Mouse (Mus musculus): ENCODE measurements around the gene Foxb1.

The Foxb1 gene

DNA sequence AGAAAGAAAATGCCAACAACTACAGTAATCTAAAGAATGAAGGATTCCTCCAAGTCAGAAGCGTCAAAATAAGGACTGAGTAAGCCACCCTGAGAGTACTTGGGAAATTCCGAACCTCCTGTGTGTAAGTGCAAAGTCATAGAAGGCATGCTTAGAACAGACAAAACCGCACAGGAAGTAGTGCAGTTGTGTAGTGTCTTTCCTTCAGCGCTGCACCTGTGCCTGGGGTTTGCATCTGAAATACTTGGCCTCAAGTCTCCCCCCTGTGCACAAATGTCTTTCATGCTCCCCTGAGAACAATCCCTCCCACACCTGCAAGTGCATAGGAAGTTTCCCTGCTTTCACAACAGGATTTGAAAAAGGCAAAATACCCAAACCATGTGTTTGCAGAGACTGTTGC lies 3.5 kb downstream of the Foxb1 start:
- in situ Hi-C loops (cut with MboI, MseI) = no loop called here

DNA sequence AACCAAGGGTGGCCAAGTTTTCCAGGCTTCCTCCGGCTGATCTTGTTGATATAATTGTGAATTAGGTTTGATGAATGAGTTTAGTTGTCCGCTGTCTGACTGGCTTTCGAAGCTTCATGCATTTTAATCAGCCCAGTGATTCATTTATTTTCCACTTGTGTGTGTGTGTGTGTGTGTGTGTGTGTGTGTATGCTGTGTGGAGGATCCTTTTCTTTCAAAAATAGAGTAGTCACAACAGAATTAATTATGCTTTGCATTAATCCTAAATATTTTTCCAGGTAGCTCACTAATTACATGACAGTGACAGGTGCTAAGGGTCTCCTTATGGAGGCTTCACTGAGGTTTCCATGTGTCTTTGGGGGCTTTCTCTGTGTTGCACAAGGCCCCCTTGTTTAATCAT lies 4.3 kb downstream of the Foxb1 start:
- in situ Hi-C loops (cut with MboI, MseI) = no loop called here

DNA sequence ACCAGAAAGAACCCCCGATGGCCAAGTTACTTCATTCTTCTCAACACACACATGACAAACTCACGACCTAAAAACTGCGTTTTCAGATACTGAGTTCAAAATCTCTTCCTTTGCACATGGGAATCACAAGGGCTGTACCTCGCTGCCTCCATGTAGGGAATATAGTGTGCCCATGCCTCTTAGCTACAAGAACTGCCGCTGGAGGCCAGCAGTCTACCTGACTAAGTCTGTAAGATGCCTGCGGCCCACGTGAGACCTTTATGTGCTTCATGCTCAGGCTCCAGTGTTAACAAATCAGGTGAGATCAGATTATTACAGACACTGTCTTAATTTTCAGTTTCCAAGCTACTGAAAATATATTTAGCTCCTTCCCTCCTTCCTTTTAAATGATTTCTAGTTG lies 4.7 kb downstream of the Foxb1 start:
- in situ Hi-C loops (cut with MboI, MseI) = no loop called here

- in situ Hi-C loops (cut with MboI, MseI) = no loop called here
These were observed 5.6 kb downstream of the Foxb1 start for GRCm38 (mm10) chr9:69755157-69755556.

- in situ Hi-C loops (cut with MboI, MseI) = no loop called here
These were observed 6.0 kb downstream of the Foxb1 start for GRCm38 (mm10) chr9:69754712-69755111.

DNA sequence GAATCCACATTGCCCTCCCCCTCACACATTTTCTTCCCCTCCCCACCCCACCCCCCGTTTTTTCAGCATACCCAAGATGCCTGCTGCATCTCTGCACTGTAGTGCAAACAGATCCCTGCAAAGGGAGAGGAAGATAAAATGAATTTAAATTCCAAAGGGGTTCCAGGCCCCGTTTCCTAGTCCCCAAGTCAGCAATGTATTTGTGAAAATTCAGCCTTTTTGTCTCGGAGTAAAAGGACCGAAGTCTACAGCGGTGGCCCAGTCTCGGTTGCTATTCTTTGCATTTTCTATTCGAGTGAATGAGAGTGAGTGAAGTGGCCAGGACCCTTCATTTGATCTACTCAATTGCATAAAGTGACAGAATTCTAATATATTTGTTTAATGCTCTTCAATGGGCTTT lies 6.4 kb downstream of the Foxb1 start:
- in situ Hi-C loops (cut with MboI, MseI) = no loop called here

DNA sequence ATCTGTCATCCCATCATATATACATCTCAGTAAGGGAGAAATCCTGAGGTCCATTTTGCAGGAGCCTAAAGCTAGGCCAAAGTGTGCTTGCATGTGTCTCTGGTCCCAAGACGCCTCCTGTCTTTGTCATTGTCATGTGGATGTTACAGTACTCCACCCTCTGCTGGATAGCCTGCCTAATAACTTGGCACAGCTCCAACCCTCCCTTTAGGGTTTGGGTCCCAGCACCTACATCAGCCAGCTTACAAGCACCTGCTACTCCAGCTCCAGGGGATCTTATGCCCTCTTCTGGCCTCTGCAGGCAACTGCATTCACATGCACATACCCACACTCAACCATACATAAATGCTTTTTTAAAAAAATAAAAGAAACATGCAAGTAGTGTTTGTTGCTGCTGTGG lies 12.8 kb downstream of the Foxb1 start:
- in situ Hi-C loops (cut with MboI, MseI) = no loop called here

DNA sequence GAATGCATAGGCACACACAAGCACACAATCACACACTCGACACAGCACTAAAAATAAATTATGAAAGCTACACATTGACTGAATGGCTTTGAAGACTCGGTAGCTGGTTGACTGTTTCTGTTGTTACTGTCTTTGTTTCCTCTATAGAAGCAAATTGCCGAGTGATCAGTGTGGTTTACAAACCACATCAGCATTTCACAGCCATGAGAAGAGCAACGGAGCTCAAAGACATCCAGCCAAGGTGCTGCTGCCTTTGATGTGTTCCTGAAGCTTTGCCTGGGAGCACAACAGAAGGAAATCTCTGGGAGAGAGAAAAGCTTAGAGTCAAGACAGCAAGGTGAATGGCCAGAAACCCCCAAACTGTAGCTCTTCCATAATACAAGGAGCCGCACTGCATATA lies 32.0 kb downstream of the Foxb1 start:
- in situ Hi-C loops (cut with MboI, MseI) = no loop called here

GRCm38 (mm10) chr9:69718431-69718830 lies 42.3 kb downstream of the Foxb1 start:
- in situ Hi-C loops (cut with MboI, MseI) = no loop called here

- in situ Hi-C loops (cut with MboI, MseI) = no loop called here
These were observed 44.4 kb downstream of the Foxb1 start for GRCm38 (mm10) chr9:69716364-69716763.

- in situ Hi-C loops (cut with MboI, MseI) = no loop called here
These were observed 45.3 kb downstream of the Foxb1 start for GRCm38 (mm10) chr9:69715445-69715844.

DNA sequence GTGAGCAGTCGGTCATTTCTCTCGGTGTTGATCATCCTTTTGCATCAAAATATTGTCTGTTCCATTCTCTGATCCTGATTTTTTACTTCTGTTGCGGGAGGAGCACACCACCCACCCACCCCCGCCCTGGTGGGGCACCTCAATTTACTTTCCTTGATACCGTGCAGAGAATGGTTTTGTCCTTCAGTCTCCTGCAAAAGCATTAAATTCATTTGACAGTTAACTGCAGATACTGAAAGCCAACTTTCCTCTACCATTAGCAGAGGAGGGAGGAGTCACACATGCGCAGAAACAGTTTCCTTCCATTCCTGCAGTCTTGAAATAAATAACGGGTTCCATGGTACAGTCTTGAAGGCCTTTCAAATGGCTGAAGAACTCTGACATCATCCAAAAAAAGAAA lies 46.4 kb downstream of the Foxb1 start:
- in situ Hi-C loops (cut with MboI, MseI) = no loop called here

DNA sequence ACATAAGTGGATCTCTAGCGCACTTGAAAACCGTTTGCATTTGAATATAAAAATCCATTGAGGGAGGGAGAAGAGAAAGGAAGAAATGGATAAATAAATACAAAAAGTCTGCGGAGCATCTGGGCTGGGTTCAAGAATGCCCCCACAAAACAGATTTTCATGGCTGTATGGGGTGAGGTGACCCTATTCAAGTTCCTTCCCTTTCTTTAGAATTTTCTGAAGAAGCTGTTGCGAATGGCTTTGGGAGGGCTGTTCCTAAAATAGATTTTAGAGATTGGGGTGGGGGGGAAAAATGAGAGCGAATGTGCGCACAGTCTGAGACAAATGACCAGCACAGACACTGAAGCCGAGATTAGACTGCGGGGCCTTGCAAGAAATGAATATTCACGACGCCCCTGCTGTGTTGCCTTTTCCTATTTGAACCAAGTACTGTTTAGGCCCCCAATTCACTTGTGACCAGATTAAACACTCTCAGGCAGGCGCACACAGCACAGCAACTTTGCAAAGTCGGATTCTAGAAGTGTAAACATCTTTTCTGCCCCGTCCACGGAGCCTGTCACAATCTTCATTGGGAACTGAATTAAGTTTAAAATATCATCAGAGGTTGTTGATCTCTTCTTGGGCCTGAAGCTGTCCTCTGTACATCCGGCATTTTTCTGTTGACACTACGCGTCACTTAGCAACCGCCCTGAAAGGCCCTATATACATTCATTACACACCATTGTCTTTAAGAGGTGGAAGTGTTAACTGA lies 47.0 kb downstream of the Foxb1 start:
- in situ Hi-C loops (cut with MboI, MseI) = no loop called here

DNA sequence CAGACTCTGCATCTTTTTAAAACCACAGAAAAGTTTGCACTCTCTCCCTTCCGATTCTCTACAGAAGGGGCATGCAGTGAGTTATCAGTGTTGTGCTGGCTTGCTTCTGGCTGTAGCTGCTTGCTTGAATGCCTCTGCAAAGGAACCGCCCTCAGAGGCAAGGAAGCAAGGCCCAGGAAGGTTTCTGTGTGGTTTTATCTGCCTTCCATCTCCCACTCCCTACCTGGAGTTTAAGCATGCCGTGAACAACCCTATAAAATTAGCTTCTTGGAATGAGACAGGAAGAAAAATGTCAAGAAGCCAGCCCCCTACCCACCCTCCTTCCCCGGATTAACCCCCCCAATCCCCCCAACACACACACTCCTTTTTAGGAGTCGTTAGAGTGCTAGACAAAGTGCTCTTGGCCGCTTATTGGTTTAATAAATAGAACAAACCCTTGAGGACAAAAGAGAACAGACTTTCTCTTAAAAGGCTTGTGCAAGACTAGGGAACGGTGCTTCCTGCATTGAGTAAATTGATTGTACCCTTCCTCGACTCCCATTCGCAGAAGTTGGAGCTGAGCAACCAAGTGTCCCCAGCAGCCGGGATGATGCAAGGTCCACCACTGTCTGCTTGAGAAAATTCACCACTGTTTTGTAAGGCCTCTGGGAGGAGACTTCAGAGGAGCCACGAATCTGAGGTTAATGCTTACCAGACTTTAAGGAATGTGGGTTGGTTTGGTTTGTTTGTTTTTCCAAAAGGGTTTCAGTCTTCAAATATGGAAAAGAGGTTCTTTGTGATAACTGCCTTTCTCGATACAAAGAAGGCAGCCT lies 47.8 kb downstream of the Foxb1 start:
- in situ Hi-C loops (cut with MboI, MseI) = no loop called here
